Mouse (Mus musculus) hindbrain, embryonic 16.5 days (tissue): ENCODE data around the gene Mapkbp1. TPM values are rescaled to one million over a fixed set of nuclear protein-coding genes. Genes with fewer than 3 reads are reported as not detected.
A peak's percentile ranks its signal among the peaks of the same experiment; 100 is the strongest.

Source experiments
- ATAC-seq: fragments of 200-750 bp; cut with Nextera tagmentation; 2 replicates; pipeline ENCODE4 v1.8.0; 2017; ENCODE audit warnings: moderate TSS enrichment, moderate library complexity
- H3K27ac ChIP-seq: fragments of 300-500 bp; sonication (generic); 2 replicates; pipeline ENCODE4 v1.5.1; 2014; ENCODE audit warnings: low read depth, mild to moderate bottlenecking, control low read depth, low read length, moderate library complexity
- H3K27me3 ChIP-seq: fragments of 300-500 bp; sonication (generic); replicated peaks from 2 replicates; pipeline ENCODE4 v1.6.1; 2014; ENCODE audit warnings: low read length; ENCODE audit not compliant: control insufficient read depth, insufficient read depth
- H3K36me3 ChIP-seq: fragments of 300-500 bp; sonication (generic); 2 replicates; pipeline ENCODE4 v1.6.1; 2014; ENCODE audit warnings: mild to moderate bottlenecking, low read length, moderate library complexity, mixed read lengths; ENCODE audit not compliant: control insufficient read depth, insufficient read depth
- H3K4me1 ChIP-seq: fragments of 300-500 bp; sonication (generic); 2 replicates; pipeline ENCODE4 v1.6.1; 2014; ENCODE audit warnings: low read depth, low read length; ENCODE audit not compliant: control insufficient read depth, insufficient read depth
- H3K4me2 ChIP-seq: fragments of 300-500 bp; sonication (generic); 2 replicates; pipeline ENCODE4 v1.6.1; 2014; ENCODE audit warnings: mild to moderate bottlenecking, low read length, control low read depth, moderate library complexity
- H3K4me3 ChIP-seq: fragments of 300-500 bp; sonication (generic); 2 replicates; pipeline ENCODE4 v1.5.1; 2014; ENCODE audit warnings: mild to moderate bottlenecking, low read length, control low read depth, moderate library complexity
- H3K9ac ChIP-seq: fragments of 300-500 bp; sonication (generic); 2 replicates; pipeline ENCODE4 v1.6.1; 2014; ENCODE audit warnings: low read depth, mild to moderate bottlenecking, control low read depth, low read length, moderate library complexity
- H3K9me3 ChIP-seq: fragments of 300-500 bp; sonication (generic); 2 replicates; pipeline ENCODE4 v1.6.1; 2014; ENCODE audit warnings: mild to moderate bottlenecking, low read length, moderate library complexity; ENCODE audit not compliant: control insufficient read depth
- WGBS: fragments of 180-500 bp; shearing (Covaris S2); extraction: QIAGEN DNeasy Blood & Tissue Kit; methylation state at CpG from one replicate; pipeline ENCODE4 v1.1.7; 2014; 5-methylcytosine and 5-hydroxymethylcytosine counted together
- polyA plus RNA-seq: library from polyadenylated mRNA; unstranded; fragments of >200 nt; fragmentation: Nextera tagmentation; extraction: Ambion mirVana; gene quantifications from 2 replicates; pipeline ENCODE4 v1.2.1, GENCODE M21; 2015

The Mapkbp1 gene
- polyA plus RNA-seq, 1 experiment from 2014 or later = 7.2 TPM

DNA sequence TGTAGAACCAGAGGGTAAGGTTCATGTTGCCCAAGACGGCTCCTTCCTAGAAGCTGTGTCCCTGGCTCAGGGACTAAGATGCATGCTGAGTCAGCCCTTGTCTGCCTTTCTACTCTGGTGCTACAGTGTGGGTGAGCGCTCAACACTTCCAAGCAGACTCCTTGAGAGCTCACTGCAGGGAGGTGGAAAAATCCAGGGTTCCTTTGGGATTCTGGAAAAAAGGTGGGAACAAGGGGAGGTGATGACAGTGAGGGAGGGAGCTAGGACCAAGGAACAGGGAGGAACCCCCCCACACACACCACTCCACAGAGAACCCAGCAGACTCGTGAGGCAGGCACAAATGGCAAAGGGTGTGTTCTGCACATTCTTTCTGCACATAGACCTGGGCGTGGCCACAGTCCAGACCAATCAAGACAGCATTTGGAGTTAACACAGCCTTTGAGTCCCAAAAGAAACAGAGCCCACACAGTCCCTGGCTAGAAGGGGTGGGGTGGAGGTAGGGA is 71.7 kb downstream of the Mapkbp1 start:
- H3K36me3 ChIP-seq = peaks cover 9% of the 10 kb centered on the region; the same call in 1 of the 2 replicates
- H3K9ac ChIP-seq = no peak overlapping the region
- 61% methylated on average over 4 of the region's 4 CpGs for WGBS
- H3K4me2 ChIP-seq = no peak overlapping the region
- H3K27ac ChIP-seq = no peak overlapping the region
- H3K9me3 ChIP-seq = no peaks in the 10 kb centered on the region
- H3K4me1 ChIP-seq = no peaks in the 10 kb centered on the region
- no peaks in the 10 kb centered on the region for H3K27me3 ChIP-seq
- no peak overlapping the region for H3K4me3 ChIP-seq
- no peak for ATAC-seq

DNA sequence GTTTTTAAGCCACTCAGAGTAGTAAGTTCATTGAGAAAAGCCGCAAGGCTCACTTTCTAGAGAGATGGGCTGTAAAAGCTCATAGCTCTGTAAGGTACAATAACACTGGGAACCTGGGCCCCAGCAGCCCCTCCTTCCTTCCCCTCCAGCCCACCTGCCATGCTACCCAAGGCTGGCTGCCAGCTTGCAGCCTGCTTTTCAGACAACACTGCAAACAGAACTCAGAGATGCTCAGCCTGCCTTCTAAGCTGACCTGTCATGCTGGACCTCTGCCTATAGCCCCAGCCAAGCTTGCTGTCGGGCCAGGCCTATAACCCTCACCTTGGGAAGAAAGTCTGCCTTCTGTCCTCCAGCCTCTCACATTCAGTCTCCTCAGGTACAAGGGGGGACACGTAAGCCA is 72.2 kb downstream of the Mapkbp1 start:
- no peak overlapping the region for H3K4me3 ChIP-seq
- WGBS = 80% methylated on average over 3 of the region's 3 CpGs
- H3K4me1 ChIP-seq = no peaks in the 10 kb centered on the region
- H3K9ac ChIP-seq = no peak overlapping the region
- no peak overlapping the region for H3K4me2 ChIP-seq
- no peak for ATAC-seq
- peaks cover 9% of the 10 kb centered on the region; the same call in 1 of the 2 replicates for H3K36me3 ChIP-seq
- no peaks in the 10 kb centered on the region for H3K27me3 ChIP-seq
- no peaks in the 10 kb centered on the region for H3K9me3 ChIP-seq
- no peak overlapping the region for H3K27ac ChIP-seq

DNA sequence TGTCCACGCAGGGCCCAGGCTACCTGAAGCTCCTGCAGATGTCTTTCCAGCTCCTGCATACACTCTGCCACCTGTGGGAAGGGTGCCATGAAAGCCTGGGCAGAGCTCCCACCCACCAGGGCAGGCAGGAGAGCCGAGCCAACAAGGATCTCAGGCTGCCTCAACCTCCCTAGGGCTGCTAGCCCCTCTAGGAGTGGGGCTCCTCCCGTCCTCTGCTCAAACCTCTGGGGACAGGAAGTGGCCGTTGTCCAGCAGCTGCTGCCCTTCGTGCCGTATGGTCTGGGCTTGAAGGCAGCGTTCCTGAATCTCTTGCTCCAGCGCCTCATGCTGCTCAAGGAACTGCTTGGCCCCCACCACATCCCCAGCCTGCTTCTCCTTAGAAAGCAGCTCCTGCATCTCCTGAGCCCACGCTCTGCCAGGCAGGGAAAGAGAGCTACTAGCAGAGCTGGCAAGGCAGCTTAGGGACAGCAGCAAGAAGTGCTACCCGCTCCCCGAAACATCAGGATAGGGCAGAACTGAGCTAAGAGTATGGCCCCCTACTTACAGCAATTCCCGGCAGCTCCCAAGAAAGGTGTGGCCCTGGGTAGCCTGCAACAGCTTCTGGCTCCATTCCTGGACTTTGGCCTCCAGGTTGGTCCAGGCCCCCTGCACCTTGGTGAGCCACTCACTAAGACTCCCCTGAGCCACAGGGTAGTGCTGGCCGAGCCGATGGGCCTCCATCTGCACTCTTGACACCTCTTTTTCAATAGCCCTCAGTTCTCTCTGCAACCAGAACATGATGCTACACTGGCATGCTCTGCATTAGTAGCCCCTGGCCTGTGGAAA is 74.2 kb downstream of the Mapkbp1 start:
- ATAC-seq = no peak
- no peaks in the 10 kb centered on the region; the same call in 1 of the 2 replicates for H3K36me3 ChIP-seq
- 61% methylated on average over 14 of the region's 14 CpGs for WGBS
- H3K9me3 ChIP-seq = no peaks in the 10 kb centered on the region
- H3K27ac ChIP-seq = no peak overlapping the region
- H3K4me3 ChIP-seq = no peak overlapping the region
- no peak overlapping the region for H3K9ac ChIP-seq
- H3K4me2 ChIP-seq = no peak overlapping the region
- no peaks in the 10 kb centered on the region for H3K27me3 ChIP-seq
- no peaks in the 10 kb centered on the region for H3K4me1 ChIP-seq

DNA sequence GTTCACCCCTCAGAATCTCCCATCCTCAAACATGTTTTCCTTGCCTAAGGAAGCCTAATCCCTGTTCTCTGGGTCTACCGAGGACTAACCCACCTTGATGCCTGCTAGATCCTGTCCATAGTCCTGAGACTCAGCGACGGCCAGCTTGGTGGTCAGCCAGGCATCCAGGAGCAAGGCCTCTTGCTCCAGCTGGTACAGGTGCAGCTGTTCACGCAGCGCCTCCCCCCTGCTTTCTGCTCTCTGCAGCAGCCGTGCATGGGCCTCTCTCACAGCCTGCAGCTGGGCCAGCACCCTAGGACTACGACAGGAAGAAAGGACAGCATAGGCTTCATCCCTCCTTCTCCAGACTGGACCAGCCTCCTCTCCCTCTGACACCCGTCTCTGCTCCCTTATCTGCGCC is 75.7 kb downstream of the Mapkbp1 start:
- Histone ChIP-seq H3K36me3 (no peaks in the 10 kb centered on the region), H3K9me3 (no peaks in the 10 kb centered on the region), H3K27me3 (no peaks in the 10 kb centered on the region), H3K4me3 (no peak overlapping the region), H3K9ac (no peak overlapping the region), H3K4me2 (no peak overlapping the region), H3K27ac (no peak overlapping the region), H3K4me1 (no peaks in the 10 kb centered on the region)
- ATAC-seq = no peak
- WGBS = 77% methylated on average over 9 of the region's 9 CpGs

DNA sequence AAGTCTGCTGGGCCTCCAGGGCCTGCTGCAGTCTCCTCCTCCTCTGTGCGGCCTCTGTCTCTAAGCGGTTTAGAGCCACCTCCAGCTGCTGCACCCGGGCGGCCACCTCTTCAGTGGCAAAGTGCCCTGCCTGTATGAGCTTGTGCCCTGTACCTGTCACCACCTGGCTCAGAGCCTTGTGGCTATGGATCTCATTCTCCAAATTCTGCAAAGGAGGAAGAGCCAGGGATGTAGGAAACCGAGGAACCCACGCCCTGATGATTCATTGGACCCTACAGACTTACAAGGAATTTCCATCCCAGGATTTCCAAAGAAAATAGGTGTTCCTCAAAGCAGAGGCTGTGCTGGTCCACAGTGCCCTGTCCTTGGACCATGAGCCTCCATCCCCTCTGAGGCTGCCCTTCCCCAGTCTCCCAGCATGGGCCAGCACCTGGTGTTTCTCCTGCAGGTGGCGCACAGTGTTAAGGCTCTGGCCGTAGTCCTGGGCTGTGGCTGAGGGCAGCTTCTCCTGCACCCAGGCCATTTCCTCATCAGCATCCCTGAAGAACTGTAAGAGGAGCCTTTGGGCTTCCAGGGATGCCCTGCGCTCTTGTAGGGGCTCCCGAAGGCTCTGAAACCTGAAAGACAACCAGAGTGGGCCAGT is 77.3 kb downstream of the Mapkbp1 start:
- no peak for ATAC-seq
- H3K36me3 ChIP-seq = no peaks in the 10 kb centered on the region
- 61% methylated on average over 10 of the region's 10 CpGs for WGBS
- no peaks in the 10 kb centered on the region for H3K4me1 ChIP-seq
- no peaks in the 10 kb centered on the region for H3K9me3 ChIP-seq
- no peak overlapping the region for H3K4me3 ChIP-seq
- H3K4me2 ChIP-seq = no peak overlapping the region
- H3K9ac ChIP-seq = no peak overlapping the region
- no peak overlapping the region for H3K27ac ChIP-seq
- H3K27me3 ChIP-seq = no peaks in the 10 kb centered on the region

DNA sequence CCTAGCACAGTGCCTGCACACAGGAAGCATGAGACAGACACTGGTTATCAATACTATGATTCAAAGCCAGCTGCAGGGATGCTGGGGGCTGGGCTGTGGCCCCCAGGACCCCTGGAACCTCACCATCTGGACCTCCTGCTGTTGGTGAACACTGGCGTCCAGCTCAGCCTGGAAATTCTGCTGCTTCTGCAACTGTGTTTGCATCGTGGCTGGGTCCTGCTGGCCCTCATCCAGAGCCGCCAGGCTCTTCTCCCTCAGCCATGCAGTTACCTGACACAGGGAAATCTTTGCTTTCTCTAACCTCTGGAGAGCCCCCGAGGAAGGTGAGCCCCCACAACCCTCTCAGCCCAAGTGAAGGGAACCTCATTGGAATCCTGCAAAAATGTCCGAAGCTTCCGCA is 78.9 kb downstream of the Mapkbp1 start:
- Histone ChIP-seq H3K4me3 (no peak overlapping the region), H3K4me1 (no peaks in the 10 kb centered on the region), H3K4me2 (no peak overlapping the region), H3K27ac (no peak overlapping the region), H3K9me3 (no peaks in the 10 kb centered on the region), H3K36me3 (no peaks in the 10 kb centered on the region), H3K27me3 (no peaks in the 10 kb centered on the region), H3K9ac (no peak overlapping the region)
- WGBS = 61% methylated on average over 6 of the region's 6 CpGs
- ATAC-seq = 0 out of 2 replicates have a peak, but pooled peaks have one; percentile 30

DNA sequence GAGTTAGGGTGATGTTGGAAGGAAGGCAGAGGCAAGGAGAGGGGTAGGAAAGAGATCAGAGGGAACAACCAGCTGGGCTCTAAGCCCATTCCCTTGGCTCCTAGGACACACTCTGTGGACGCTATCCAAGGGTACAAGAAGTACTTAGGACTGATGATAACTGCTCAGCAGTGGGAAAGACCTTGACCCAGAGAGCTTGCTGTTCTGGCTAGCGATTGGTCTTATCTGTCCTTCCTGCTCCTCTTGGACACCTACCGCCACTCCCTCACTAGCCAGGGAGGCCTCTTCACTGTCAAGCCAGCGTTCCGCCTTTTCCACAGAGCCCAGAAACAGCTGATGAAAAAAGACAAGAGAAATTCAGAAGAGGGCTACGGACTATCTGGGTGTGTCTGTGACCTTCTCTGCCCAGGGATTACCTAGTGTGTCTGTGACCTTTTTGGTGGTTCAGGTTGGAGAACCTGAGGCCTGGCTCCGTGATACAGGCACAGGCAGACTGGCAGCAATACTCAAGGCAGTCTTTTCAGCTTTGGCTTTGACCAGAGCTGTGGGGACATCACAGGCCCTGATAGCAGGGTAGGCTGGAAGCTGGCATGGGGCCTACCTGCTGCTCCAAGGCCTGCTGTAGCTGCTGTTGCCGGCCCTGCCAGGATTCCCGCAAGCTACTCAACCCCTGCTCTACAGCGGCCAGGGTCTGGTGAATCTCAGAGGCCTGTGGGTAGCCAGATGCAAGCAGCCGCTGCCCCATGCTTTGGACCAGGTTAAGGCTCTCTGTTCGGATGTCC is 82.5 kb downstream of the Mapkbp1 start:
- H3K36me3 ChIP-seq = no peaks in the 10 kb centered on the region
- 90% methylated on average over 12 of the region's 12 CpGs for WGBS
- no peak overlapping the region for H3K9ac ChIP-seq
- no peak overlapping the region for H3K27ac ChIP-seq
- no peak overlapping the region for H3K4me2 ChIP-seq
- H3K27me3 ChIP-seq = no peaks in the 10 kb centered on the region
- H3K4me1 ChIP-seq = no peaks in the 10 kb centered on the region
- no peak overlapping the region for H3K4me3 ChIP-seq
- H3K9me3 ChIP-seq = no peaks in the 10 kb centered on the region
- ATAC-seq = no peak

DNA sequence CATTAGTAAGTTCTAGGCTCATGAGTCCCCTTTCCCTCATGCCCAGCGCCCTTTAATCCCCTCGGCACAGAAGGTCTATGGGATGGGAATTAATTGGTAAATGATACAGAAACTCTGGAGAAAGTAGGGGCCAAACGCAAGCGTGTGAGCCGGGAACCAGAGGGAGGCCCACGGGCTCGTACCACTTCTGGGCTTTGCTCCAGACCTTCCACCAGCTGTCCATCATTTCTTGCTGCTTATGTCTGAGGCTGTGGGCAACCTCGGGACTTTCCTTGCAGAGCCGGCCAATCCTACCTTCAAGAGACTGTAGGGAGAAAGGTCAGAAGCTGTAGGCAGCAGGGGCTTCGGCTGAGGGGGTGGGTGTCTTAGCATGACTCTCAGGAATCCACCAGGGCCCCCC is 83.4 kb downstream of the Mapkbp1 start:
- no peak overlapping the region for H3K27ac ChIP-seq
- H3K4me3 ChIP-seq = no peak overlapping the region
- H3K9ac ChIP-seq = no peak overlapping the region
- no peaks in the 10 kb centered on the region for H3K27me3 ChIP-seq
- H3K4me1 ChIP-seq = no peaks in the 10 kb centered on the region
- no peaks in the 10 kb centered on the region for H3K9me3 ChIP-seq
- 72% methylated on average over 10 of the region's 10 CpGs for WGBS
- H3K36me3 ChIP-seq = no peaks in the 10 kb centered on the region
- ATAC-seq = no peak
- H3K4me2 ChIP-seq = no peak overlapping the region

DNA sequence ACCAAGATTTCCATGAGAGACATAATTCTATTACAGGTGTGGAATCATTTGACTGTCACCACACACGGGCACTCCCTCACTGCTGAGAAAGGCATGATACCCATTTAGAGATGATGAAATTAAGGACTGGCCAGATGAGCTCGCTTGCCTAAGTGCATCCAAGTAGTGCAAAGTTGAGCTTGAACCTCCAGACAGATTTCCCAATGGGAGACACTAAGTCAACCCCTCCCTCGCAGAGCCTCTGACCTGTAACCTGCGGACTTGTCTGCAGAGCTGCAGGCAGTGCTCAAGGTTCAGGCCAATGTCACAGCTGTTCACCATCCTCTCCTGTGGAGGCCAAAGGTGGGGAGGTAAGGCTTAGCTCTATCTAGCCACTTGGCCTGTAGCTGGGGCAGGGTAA is 86.3 kb downstream of the Mapkbp1 start:
- Histone ChIP-seq H3K27me3 (no peaks in the 10 kb centered on the region), H3K4me2 (no peak overlapping the region), H3K27ac (no peak overlapping the region), H3K9me3 (no peaks in the 10 kb centered on the region), H3K9ac (no peak overlapping the region), H3K4me1 (no peaks in the 10 kb centered on the region), H3K36me3 (no peaks in the 10 kb centered on the region), H3K4me3 (no peak overlapping the region)
- no peak for ATAC-seq
- 88% methylated on average over 4 of the region's 4 CpGs for whole genome bisulfite sequencing
